Mouse (Mus musculus): ENCODE measurements around the gene Ddx4.

GRCm38 (mm10) chr13:112678154-112678553, 25.9 kb upstream of the Ddx4 start:
- no peak for TF ChIP-seq CTCF (conservative IDR thresholded peaks at IDR 0.05; ENCODE audit: insufficient read depth, insufficient read length, low read depth, low read length)
- no peak for TF ChIP-seq POLR2A (IDR thresholded peaks at IDR 0.05; ENCODE audit: low read depth, low read length)
